Mouse (Mus musculus) forebrain, embryonic 13.5 days (tissue): ENCODE results near the gene Hoxa2. TPM values are rescaled to one million over a fixed set of nuclear protein-coding genes. Genes with fewer than 3 reads are reported as not detected.

Source experiments
- ATAC-seq: fragments of 200-750 bp; cut with Nextera tagmentation; 2 replicates; pipeline ENCODE4 v1.8.0; 2017
- H3K27ac ChIP-seq: fragments of 300-500 bp; sonication (generic); 2 replicates; pipeline ENCODE4 v1.5.1; 2015; ENCODE audit warnings: inconsistent platforms, mild to moderate bottlenecking, moderate library complexity
- H3K27me3 ChIP-seq: fragments of 300-500 bp; sonication (generic); 2 replicates; pipeline ENCODE4 v1.6.1; 2015; ENCODE audit warnings: mild to moderate bottlenecking, inconsistent platforms
- H3K36me3 ChIP-seq: fragments of 300-500 bp; sonication (generic); 2 replicates; pipeline ENCODE4 v1.6.1; 2015; ENCODE audit warnings: mild to moderate bottlenecking, inconsistent platforms; ENCODE audit not compliant: poor library complexity, severe bottlenecking
- H3K4me1 ChIP-seq: fragments of 300-500 bp; sonication (generic); 2 replicates; pipeline ENCODE4 v1.6.1; 2015; ENCODE audit warnings: inconsistent platforms
- H3K4me2 ChIP-seq: fragments of 300-500 bp; sonication (generic); 2 replicates; pipeline ENCODE4 v1.6.1; 2015; ENCODE audit warnings: inconsistent platforms, mild to moderate bottlenecking, moderate library complexity
- H3K4me3 ChIP-seq: fragments of 300-500 bp; sonication (generic); 2 replicates; pipeline ENCODE4 v1.5.1; 2015; ENCODE audit warnings: mild to moderate bottlenecking, inconsistent platforms
- H3K9ac ChIP-seq: fragments of 300-500 bp; sonication (generic); 2 replicates; pipeline ENCODE4 v1.6.1; 2015; ENCODE audit warnings: mild to moderate bottlenecking, inconsistent platforms
- H3K9me3 ChIP-seq: fragments of 300-500 bp; sonication (generic); replicated peaks from 2 replicates; pipeline ENCODE4 v1.6.1; 2016; ENCODE audit warnings: inconsistent platforms
- whole genome bisulfite sequencing: fragments of 180-500 bp; shearing (Covaris S2); methylation state at CpG from one replicate; pipeline ENCODE4 v1.1.7; 2015; 5-methylcytosine and 5-hydroxymethylcytosine counted together
- polyA plus RNA-seq: library from polyadenylated mRNA; unstranded; fragments of >200 nt; fragmentation: Nextera tagmentation; extraction: Ambion mirVana; gene quantifications from 2 replicates; pipeline ENCODE4 v1.2.1, GENCODE M21; 2015

Gene Hoxa2
- polyA plus RNA-seq, 1 experiment from 2014 or later: not detected

DNA sequence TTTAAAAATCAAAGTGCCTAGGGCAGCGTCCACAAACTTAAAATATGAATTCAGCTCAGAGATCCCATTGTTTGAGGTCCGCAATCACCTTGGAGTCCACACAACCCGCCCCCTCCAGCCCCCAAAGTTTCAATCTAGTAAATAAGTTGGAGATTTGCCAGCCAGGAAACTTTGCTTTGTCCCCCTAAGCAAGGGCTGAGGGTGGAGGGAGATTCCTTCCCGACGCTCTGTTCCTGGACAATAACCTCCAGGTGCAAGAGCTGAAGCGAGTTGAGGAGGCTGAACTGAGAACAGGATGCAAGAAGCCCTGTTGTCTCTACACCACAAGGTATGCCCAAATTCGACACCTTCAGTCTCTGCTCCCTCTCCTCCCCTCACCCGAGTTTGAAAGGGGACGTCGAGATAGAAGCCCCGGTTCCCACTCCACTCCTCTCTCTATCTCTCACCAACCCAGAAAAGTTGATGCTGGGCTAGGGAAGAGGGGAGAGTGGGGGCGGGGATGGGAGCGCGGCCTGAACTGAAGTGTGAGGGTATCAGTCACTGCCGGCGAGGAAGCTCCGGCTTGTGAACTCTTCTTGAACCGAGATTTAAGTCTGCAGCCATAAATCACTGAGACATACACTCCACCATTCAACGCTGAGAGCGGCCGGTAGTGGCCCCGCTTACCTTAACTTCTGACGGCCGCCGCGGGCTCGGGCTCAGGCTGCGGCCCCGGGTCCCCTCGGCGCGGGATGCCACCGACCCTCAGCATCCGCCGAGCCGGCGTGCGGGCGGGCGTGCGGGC is 10.5 kb upstream of the Hoxa2 start:
- Histone ChIP-seq H3K4me2 (no peak overlapping the region), H3K4me3 (no peak overlapping the region), H3K27ac (no peak overlapping the region), H3K9ac (no peak overlapping the region), H3K4me1 (peaks cover 7% of the 10 kb centered on the region; the same call in 1 of the 2 replicates), H3K27me3 (peaks cover 99% of the 10 kb centered on the region), H3K36me3 (no peaks in the 10 kb centered on the region), H3K9me3 (no peaks in the 10 kb centered on the region)
- no peak for ATAC-seq
- 1% methylated on average over 30 of the region's 41 CpGs for WGBS

DNA sequence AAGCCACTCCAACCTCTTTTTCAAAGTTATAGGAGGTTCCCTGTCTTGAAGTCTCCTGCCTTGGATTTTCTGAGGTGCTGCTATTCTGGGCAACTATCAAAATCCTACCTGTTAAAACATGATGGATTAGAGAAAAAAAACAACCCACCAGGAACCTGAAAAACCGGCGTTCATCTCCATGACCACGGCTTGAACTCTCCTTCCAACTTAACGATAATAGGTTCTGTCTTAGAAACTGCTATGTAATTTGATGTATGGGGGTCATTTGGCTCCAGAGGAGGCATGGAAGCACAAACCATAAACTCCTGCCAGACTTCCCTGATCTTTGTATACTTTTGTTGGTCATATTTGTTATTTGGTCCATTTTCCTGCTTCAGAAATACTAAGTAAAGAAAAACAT is 9.0 kb upstream of the Hoxa2 start:
- no peak for ATAC-seq
- Histone ChIP-seq H3K27ac (no peak overlapping the region), H3K4me2 (no peak overlapping the region), H3K36me3 (no peaks in the 10 kb centered on the region), H3K4me1 (peaks cover 7% of the 10 kb centered on the region; the same call in 1 of the 2 replicates), H3K9ac (no peak overlapping the region), H3K9me3 (no peaks in the 10 kb centered on the region), H3K4me3 (no peak overlapping the region), H3K27me3 (peaks cover 98% of the 10 kb centered on the region)
- 6% methylated on average over 4 of the region's 4 CpGs for WGBS

DNA sequence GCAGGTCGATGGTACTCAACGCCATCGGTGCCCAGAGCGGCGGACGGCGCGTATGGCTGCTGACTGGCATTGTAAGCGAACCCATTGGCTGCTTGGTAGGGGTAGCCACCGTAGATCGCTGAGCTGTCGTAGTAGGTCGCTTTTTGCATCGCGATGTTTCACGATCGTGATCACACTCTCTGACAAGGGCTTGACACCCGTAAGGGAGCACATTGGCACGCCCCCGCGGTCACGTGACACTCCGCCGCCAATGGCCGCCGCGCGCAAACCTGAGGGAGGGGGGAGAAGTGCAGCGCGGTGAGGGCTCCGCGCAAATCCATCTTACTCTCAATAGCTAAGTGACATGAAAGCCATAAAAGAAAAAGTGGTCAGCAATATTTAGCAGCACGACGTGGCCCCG is 7.9 kb upstream of the Hoxa2 start:
- no peak overlapping the region for H3K27ac ChIP-seq
- 0% methylated on average over 35 of the region's 35 CpGs for WGBS
- H3K36me3 ChIP-seq: no peaks in the 10 kb centered on the region
- peak overlapping the region; percentile 24 for H3K4me3 ChIP-seq
- no peak overlapping the region for H3K9ac ChIP-seq
- H3K9me3 ChIP-seq: no peaks in the 10 kb centered on the region
- peak; percentile 38; the same call in 1 of the 2 replicates for ATAC-seq
- H3K4me1 ChIP-seq: peaks cover 7% of the 10 kb centered on the region; the same call in 1 of the 2 replicates
- peak overlapping the region; percentile 48 for H3K4me2 ChIP-seq
- peaks cover 98% of the 10 kb centered on the region for H3K27me3 ChIP-seq

DNA sequence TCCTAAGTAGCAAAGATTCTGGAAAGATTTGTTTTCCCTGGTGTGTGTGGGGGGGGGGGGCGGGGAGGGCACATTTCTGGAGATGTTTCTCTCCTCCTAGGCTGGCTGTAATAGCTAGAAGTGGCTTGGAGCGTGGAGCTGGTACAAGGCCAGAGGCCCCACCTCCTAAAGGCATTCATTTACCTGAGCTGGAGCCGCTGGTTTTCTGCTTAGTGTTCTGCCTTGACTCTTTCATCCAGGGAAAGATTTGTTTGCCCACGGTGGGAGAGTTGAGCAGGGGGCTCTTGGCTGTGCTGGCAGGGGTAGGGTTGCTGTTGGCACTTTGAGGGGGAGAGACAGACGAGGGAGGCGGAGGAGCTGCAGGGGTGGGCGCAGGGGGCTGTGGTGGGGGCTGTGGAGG is 7.3 kb upstream of the Hoxa2 start:
- 6% methylated on average over 6 of the region's 7 CpGs for WGBS
- H3K4me1 ChIP-seq: peaks cover 7% of the 10 kb centered on the region; the same call in 1 of the 2 replicates
- no peak overlapping the region for H3K9ac ChIP-seq
- H3K27me3 ChIP-seq: peaks cover 98% of the 10 kb centered on the region
- peak overlapping the region; percentile 48; the same call in 1 of the 2 replicates for H3K4me2 ChIP-seq
- H3K9me3 ChIP-seq: no peaks in the 10 kb centered on the region
- ATAC-seq: no peak
- H3K27ac ChIP-seq: no peak overlapping the region
- no peaks in the 10 kb centered on the region for H3K36me3 ChIP-seq
- H3K4me3 ChIP-seq: no peak overlapping the region

DNA sequence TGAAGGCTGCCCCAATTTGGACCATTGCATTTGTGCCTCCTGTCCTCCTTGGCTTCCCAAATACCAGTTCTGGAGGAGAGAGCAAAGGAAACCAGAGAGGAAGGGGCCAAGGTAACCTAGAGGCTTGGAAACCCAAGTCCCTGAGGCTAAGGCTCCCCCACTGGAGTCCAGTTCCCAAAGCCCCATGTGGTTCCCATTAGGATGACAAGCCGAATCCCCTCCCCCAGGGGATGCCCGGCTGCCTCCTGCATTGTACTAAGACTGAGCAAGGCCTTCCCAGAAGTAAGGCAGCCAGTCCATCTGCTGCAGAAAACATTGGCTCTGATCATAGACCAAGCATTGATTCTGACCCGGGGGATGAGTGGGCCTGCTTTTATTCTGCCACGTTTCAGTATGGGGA is 6.7 kb upstream of the Hoxa2 start:
- Histone ChIP-seq H3K4me3 (no peak overlapping the region), H3K4me2 (no peak overlapping the region), H3K27ac (no peak overlapping the region), H3K36me3 (no peaks in the 10 kb centered on the region), H3K9me3 (no peaks in the 10 kb centered on the region), H3K9ac (no peak overlapping the region), H3K27me3 (peaks cover 98% of the 10 kb centered on the region), H3K4me1 (peaks cover 7% of the 10 kb centered on the region; the same call in 1 of the 2 replicates)
- ATAC-seq: no peak
- 2% methylated on average over 4 of the region's 4 CpGs for WGBS

DNA sequence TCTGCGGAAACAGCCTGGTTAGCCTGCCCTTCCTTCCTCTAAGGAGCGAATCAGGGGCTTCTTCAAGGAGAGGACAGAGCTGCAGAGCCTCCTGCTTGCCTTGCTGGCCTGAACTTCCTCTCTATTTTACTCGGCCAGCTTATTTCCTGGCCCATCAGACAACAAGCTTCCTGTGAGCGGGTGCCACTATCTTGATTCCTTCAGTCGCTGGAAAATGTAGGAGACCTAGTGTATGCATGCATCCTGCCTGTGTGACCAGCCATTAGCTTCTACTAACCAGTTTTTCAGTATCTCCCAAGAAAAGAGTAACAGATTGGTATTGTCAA is 6.2 kb upstream of the Hoxa2 start:
- no peak overlapping the region for H3K9ac ChIP-seq
- 1% methylated on average over 5 of the region's 5 CpGs for WGBS

DNA sequence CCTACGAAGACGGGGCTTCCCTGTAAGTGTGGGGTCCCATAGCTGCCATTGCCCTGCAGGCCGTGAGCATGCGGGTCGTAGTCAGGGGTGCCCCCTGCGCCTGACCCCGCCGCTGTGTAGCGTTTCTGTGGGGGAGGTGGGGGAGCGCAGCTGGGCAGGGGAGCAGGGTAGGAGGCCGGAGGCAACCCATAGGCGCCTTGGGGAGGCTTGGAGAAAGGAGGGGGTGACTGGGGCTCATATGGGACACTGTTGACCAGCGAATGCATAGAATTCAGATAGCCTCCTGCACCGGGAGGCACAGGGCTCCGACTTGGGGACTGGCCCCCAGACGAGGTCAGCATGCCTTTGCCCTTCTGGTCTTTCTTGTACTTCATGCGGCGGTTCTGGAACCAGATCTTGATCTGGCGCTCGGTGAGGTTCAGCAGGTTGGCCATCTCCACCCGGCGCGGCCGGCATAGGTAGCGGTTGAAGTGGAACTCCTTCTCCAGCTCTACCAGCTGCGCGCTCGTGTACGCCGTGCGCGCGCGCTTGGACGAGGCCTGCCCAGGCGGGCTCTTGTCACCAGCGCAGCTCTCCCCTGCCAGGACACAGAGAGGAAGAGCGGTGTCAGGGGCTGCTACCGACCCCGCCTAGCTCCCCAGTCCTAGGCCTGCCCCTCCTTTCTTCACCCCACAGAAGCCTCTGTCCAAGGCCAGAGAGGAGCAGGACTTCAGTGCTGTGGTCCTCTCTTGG is 5.7 kb upstream of the Hoxa2 start:
- Histone ChIP-seq H3K4me1 (peaks cover 7% of the 10 kb centered on the region; the same call in 1 of the 2 replicates), H3K36me3 (no peaks in the 10 kb centered on the region), H3K9ac (no peak overlapping the region), H3K27me3 (peaks cover 98% of the 10 kb centered on the region), H3K9me3 (no peaks in the 10 kb centered on the region), H3K4me2 (no peak overlapping the region), H3K27ac (no peak overlapping the region), H3K4me3 (no peak overlapping the region)
- WGBS: under 1% methylated on average over 39 of the region's 40 CpGs
- ATAC-seq: no peak

More for the DNA sequence above, 6.2 kb upstream of the Hoxa2 start:
- Histone ChIP-seq H3K27ac (no peak overlapping the region), H3K4me1 (peaks cover 7% of the 10 kb centered on the region; the same call in 1 of the 2 replicates), H3K4me2 (no peak overlapping the region), H3K9me3 (no peaks in the 10 kb centered on the region), H3K27me3 (peaks cover 98% of the 10 kb centered on the region), H3K36me3 (no peaks in the 10 kb centered on the region), H3K4me3 (no peak overlapping the region)
- ATAC-seq: no peak

DNA sequence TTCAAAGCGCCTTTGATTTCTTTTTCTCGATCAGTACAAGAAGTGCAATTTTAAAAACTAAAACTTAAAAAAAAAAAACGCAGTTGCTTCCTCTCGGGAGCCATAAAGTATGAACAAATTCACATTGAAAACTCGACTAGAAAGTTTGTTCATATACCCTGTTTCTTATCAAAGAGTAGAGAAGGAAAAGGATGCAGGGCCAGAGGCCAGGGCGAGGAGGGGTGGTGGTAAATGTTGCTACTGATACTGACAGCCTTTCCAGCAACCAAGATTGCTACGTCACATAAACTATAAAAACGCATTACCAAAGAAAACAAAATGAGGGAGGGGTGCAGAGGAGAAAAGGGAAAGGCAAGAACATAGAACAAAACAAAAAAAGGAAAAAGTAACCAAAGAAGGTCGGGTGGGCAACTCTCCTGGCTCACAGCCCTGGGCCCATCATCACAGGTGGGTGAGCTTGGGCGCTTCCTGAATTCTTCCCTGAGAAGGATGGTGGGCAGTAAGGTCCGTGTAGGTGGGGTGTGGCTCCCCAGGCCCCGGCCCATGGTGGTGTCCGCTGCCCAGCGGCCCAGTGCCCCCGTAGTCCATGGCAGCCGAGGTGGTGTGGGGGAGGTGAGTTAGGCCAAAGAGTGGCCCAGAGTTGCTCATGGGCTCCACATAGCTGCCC is 5.0 kb upstream of the Hoxa2 start:
- Histone ChIP-seq H3K9me3 (no peaks in the 10 kb centered on the region), H3K27ac (no peak overlapping the region), H3K4me2 (no peak overlapping the region), H3K36me3 (no peaks in the 10 kb centered on the region), H3K4me3 (no peak overlapping the region), H3K4me1 (peaks cover 7% of the 10 kb centered on the region; the same call in 1 of the 2 replicates), H3K9ac (no peak overlapping the region), H3K27me3 (peaks cover 98% of the 10 kb centered on the region)
- no peak for ATAC-seq
- WGBS: 4% methylated on average over 16 of the region's 16 CpGs

DNA sequence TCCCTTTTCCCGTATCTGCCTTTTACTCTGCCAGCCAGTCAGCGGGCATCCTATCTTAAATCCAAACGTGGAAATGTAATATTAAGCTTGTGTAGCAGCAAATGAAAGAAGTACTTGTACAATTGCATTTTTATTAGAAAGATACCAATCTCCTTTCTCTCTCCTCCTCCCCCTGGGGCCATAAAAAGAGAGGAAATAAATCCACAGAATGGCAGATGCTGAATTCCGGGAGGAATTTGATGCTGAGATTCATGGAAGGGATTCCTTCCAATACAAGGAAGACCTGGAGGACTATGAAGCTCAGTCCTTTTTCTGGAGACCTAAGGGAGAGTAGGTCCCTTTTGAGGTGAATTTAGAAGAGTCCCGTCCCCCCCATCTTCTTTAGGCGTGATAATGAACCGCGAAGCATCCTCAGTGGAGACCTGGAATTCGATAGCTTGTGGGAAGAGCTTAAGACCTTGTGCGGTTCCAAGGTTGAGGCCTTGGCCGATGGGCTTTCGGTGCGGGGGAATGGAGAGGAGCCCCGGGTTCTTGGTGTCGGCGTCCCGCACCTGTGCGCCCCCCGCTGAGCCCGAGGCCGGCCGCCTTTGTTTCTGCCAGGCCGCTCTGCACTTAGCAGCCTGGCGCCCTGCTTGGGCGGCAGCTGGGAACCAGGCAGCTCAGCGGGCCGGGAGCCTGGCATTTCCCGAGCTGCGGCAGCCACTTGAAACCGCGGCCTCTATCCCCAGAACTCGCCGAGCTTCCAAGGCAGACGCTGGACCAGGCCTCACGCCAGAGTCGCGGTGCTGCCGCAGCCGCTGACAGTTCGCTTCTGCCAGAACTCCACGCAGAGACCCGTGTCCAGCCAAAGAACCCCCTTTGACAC is 3.8 kb upstream of the Hoxa2 start:
- Histone ChIP-seq H3K9me3 (no peaks in the 10 kb centered on the region), H3K4me2 (no peak overlapping the region), H3K27me3 (peaks cover 99% of the 10 kb centered on the region), H3K4me3 (no peak overlapping the region), H3K36me3 (no peaks in the 10 kb centered on the region), H3K27ac (no peak overlapping the region), H3K4me1 (peaks cover 7% of the 10 kb centered on the region; the same call in 1 of the 2 replicates), H3K9ac (no peak overlapping the region)
- WGBS: 1% methylated on average over 42 of the region's 42 CpGs
- no peak for ATAC-seq

DNA sequence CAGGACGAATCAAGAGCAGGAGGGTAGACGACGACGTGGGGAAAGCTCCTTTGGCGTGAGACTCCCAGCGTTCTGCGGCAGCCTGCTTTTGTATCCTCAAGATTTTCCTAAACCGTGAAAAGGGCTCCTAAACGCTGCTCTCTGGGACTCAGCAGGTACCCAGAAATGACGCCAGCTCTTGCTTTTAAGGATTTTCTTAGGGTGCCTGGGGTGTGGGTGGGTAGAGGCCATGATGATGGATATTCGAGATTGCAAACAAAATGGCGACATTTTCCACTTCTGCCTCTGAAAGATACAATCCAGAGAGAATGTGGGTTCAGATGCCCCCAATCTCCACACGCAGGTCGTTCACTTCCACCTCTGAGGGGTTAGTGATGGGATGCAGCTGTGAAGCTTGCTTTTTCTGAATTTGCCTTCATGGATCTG is 3.1 kb upstream of the Hoxa2 start:
- 1% methylated on average over 14 of the region's 14 CpGs for WGBS
- H3K36me3 ChIP-seq: no peaks in the 10 kb centered on the region
- no peak overlapping the region for H3K4me3 ChIP-seq
- no peak for ATAC-seq
- peaks cover 99% of the 10 kb centered on the region for H3K27me3 ChIP-seq
- no peaks in the 10 kb centered on the region for H3K9me3 ChIP-seq
- peaks cover 6% of the 10 kb centered on the region; the same call in 1 of the 2 replicates for H3K4me1 ChIP-seq
- no peak overlapping the region for H3K4me2 ChIP-seq
- H3K27ac ChIP-seq: no peak overlapping the region
- H3K9ac ChIP-seq: no peak overlapping the region

DNA sequence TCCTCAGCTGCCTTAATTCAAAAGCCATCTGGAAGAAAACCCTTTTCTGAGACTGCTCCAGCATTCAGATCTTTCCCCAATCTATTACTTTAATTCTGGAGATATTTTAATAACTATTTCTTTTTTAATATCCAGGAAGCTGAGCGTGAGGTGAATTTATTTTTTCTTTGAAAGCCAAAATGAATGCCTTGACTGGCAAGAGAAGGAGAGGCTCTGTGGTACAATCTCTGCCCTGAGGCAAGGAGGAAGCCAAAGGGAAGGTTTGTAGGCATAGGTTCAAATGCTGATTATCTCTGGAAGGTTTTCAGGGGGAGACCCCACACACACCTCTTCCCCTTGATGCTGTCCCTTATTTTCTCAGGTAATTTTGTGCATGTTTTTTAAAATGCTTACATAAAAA is 2.5 kb upstream of the Hoxa2 start:
- Histone ChIP-seq H3K4me2 (no peak overlapping the region), H3K27me3 (peaks cover 99% of the 10 kb centered on the region), H3K9ac (no peak overlapping the region), H3K36me3 (no peaks in the 10 kb centered on the region), H3K27ac (no peak overlapping the region), H3K4me1 (no peaks in the 10 kb centered on the region; the same call in 1 of the 2 replicates), H3K9me3 (no peaks in the 10 kb centered on the region), H3K4me3 (no peak overlapping the region)
- no peak for ATAC-seq
- 3% methylated on average over 1 of the region's 1 CpGs for WGBS
